Mouse (Mus musculus) thymus, postnatal 25 days (tissue): ENCODE results near the gene Cbfa2t3.

Experiments
- DNase-seq: peaks from one replicate; pipeline ENCODE4 v3.0.0; 2022

Cbfa2t3 gene

DNA sequence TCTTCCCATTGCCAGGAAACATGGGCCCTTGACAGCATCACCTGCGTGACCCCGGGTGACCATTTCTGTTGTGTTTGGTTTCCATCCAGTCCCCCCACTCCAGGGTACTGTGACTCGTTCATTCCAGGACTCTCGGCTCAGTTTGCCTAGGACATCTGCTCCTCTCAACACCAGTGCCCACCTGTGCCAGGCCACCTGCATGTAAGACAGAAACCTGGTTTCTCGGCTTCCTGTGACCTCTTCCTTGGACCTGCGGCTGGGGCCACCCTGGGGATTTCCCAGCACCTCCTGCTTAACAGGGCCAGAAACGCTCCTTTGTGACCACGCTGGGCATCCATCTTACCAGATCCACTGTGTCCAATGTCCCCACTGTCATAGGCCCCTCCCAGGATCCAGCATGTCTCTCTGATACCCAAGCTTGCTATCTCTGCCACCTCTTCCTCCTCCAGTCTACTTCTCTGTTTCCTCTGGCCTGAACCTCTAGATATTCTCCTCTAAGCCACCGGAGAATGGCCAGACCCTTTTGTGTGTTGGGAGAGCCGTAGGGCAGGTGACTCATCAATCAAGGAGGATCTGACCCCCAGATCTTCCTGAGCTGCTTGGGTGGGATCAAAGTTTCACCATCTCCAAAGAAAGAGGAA lies 19.1 kb upstream of the Cbfa2t3 start:
- peak; percentile 45 for DNase-seq

DNA sequence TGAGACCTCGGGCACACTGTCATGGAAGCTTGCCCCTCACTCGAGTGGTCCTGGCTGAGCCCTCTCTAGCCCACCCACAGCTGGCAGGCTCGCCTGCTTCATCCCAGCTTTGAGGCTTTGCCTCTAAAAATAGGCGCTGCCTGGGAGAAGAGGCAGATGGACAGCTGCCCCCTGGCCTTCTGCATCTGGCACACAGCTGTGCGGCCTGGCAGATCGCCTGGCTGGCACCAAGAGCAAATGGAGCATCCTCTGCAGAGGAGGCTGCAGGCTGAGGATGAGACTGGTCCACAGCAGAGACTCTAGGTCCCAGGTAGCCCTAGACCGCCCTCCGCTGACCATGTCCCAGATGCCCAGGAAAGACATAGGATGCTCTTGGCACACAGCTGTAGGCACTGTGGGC lies 17.7 kb upstream of the Cbfa2t3 start:
- DNase-seq = no peak

DNA sequence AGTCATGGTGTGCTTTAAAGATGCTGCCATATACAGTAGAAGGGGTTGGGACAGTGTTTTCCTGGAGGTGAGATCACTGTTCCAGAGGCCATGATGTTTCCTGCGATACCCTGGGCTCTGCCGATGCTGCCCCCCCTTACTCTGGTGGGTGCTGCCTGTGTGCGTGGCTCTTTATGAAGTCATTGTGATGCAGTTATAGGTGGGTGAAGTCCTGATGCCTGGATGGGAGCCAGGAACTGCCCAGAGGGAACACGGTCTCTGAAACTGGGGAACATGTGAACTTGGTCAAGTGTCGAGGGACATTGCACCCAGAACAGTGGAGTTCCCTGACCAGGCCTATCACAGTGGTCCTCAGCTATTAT lies 14.2 kb upstream of the Cbfa2t3 start:
- no peak for DNase-seq

DNA sequence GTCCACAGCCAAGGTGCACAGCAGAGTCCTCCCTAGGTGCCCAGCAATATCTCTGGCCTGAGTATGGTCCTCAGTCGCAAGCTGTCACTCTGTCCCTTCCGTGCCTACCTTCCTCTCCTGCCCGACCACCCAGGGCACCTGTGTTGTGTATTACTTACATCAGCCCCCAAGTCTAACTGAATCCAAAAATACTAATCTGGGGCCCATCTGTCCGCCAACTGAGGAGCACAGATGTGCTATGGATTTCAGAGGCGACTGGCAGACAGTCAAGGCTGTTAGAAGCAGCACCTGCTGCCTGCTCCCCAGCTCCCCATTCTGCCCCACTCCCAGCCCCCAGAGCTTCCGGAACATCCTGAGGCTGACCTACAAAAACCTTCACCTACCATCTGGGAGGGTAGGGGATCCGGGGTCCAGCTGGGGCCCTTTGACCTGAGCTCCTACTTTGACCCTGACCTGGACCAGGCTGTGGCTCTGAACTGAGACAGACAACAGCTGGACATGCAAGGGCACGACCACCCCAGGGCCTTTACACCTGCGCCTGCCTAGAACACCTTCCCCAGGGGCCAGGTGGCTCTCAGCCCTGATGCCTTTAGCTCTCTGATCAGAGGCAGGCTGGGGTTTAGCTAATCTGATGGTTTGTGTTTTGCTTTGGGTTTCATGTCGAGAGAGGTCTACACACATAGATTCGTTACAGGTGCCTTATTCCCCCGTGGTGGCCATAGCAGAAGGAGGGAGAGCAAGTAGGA lies 13.7 kb upstream of the Cbfa2t3 start:
- peak; percentile 83 for DNase-seq

DNA sequence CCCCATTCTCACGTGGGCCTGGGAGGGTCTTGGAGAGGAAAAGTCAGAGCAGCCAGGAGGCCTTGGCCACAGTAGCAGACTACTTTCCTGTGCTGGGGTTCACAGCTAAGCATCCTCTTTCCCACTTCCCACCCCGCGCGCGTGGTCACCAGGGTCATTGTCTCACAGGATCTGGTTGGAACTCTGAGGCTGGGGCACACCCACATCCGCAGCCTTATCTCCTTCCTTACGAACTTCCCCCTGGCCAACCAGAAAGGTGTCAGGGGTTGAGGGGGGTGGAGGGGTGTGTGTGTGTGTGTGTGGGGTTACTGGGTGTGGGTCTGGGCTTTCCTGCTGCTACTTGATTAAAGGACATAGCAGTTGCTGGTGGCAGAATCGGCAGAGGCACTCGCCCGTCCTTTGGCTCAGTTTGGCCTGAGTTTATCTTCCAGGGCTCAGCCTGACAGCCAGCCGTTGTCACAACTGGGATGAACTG lies 13.0 kb upstream of the Cbfa2t3 start:
- DNase-seq = peak; percentile 66

DNA sequence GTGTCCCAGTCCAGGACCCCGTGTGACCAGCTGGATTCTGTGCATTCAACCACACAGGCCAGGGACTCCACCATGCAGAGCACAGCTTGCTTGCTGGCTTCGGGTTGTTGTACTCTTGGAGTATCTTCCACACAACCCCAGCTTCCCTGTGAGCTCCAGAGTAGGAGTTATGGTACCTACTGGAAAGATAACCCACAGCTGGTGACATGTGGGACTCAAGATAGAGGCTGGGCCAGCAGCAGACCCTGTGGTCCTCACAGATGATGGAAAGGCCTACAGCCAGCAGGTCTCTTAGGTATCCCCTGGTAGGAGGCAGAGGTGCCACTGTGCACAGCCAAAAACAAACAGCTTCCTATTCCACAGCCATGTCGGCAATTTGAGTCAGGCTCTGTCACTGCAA lies 12.6 kb upstream of the Cbfa2t3 start:
- DNase-seq = no peak

DNA sequence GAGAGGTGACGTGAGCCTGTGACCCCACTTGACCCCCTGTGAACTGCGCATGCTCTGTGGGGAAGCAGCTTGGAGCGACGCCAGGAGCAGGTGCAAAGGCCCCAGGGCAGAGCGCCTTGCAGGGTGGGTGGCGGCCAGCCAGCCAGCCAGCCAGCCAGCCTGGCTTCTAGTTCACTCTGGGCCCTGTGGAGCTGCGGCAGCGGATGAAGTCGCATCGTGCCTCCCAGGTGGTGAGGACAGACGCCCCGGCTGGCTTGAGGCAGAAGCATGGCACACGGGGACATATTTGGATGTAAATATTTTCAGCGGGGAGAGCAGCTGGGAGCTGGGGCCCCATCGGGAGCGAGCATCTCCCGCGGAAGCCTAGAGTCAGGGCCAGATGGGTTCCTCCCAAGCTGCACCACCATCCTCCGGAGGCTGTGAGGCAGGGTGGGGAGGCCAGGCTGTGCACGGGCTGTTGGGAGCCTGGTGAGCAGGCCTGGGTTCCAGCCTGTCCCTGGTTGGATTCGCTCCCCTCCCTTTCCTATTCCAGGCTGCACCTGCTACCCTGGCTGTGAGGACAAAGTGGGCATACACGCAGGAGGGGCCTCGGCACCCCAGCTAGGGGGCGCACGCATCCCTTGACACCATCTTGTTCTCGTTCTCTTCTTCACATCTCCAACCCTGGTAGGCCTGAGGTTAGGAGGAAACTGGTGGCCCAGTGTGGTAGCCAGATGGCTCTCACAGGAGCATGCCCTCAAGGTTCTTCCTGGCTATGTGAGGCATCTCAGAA lies 10.6 kb upstream of the Cbfa2t3 start:
- peak; percentile 89 for DNase-seq

DNA sequence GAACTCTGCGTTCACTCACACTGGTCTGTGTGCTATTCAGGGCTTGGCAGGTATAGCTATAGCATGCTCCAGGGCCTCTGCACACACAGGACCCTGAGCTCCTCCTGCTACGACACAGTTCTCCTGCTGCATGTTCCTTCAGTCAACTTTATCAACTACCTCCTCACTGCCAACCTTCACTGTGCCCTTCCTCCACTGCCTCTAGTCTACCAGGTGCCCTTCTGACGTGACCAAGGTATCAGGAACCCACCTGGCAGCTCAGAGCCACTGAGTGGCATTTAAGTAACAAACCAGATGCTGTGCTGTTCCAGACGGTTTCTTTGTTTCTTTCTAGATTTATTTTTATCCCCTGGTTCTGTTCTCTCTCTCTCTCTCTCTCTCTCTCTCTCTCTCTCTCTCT lies 8.3 kb upstream of the Cbfa2t3 start:
- peak; percentile 43 for DNase-seq

DNA sequence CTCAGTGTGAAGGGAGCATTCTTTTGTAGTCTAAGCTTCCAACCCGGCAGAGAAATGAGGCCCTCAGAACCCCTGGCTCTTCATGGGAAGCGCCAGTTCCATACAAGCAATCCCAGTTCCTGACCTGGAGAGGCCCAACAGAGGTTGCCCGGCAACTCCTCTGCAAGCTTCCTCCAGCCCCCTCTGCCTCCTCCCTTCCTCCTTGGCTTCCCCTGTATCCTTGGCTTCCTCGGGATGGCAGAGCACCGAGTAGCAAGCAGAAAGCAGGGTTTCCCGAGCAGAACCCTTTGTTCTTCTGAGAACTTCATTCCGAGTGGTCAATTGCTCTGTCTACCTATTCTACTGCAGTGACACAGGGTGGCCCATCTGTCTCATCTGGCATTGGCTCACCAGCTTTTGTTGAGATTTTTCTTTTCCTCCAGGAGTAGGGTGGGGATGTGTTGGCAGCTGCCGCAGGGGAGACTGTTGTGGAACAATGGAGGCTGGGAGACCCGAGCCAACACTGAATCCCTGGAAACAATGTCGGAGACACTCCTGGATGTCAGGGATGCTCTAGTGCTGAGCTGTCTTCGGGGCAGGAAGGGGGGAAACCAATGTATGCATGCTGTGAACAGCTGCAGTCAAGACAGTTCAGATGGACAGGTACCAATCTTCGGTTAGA lies 7.1 kb upstream of the Cbfa2t3 start:
- no peak for DNase-seq

DNA sequence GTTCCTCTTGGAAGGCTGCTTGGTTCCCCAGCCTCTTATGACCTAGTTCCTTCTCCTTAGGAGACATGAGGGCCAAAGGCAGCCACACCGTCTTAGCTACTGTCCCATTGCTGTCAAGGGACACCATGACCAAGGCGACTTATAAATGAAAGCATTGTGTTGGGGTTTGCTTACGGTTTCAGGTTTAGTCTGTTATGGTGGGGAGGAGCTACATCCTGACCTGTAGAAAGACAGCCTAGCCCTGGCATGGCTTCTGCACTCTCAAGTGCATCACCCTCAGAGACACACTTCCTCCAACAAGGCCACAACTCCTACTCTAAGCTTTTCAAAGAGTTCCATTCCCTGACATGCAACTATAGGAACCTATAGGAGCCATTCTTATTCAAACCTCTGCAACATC lies 5.7 kb upstream of the Cbfa2t3 start:
- peak; percentile 29 for DNase-seq

DNA sequence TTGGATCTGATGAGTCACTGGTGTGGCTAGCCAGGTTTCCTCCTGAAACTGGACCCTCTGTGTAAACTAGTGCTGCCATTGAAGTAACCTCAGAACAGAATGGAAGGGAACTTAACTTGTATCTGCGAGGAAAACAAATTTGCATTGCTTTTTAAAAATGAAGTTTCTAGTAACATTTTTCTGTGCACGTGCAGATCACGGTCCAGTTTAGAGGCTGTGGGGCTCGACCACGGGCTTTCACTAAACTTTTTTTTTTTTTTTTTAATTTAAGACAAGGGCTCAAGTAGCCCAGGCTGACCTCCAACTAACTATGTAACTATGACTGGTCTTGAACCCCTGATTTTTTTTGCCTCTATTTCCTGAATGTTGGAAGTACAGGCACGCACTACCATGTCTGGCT lies 4.0 kb upstream of the Cbfa2t3 start:
- DNase-seq = no peak

DNA sequence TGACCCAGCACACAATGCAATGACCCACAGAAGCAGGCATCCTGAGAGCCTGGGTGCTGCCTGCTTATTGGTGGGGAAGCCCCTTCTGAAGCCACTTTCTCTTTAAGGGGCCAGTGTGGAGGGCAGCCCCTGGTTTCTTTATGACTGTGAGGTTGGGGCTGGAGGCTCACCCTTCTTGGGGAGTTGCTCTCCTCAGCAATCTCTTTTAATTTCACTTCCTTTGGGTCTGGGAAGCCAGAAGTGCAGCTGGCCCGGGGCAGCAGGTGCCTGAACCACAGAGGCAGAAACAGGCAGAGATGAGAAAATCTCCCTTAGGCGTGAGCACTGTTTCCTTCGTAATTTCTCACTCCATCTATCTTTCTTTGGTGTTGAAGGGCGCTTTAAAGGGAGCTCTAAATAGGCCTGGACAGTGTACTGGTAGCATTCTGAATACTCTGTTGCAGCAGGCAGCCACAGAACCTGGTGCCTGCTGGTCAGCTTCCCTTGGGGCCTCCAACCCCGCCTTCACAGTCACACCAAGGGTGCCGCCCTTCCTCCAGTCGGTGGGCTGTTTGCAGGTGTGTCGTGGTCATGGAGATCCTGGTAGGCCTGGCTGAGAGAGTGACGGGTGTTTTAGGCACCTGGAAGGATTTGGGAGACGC lies 3.5 kb upstream of the Cbfa2t3 start:
- DNase-seq = peak; percentile 77

DNA sequence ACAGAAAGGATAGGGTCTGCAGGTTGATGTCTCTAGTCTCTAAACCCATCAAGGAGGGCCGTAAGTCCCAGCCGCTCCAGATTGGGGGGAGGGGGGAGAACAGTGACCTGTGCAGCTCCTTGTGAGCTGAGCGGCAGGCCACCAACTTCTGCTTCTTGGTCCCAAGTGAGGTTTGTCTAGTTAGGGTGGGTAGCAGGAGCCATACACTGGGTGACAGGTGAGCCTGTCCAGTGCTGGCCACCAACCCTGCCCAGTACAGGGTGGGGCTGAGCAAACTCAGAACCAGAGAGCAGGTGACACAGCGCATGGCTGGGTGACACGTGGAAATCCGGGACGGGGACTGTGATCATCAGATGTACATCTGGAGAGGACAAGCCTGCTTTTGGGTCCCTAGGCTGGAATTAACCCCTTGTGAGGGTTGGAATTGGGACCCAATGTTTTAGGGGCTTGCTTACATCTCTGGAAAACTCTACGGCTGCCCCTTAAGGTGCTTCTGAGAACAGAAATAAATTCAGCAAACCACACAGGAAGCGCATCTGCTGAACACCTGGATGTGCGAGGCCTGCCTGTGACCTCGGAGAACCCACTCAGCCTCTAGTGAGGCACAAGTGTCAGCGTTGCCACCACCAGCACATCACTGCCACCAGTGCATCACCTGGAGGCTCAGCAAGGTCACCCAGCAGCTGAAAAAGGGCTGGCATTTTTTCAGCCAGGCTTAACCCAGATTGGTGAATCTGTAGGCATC lies 2.7 kb upstream of the Cbfa2t3 start:
- peak; percentile 84 for DNase-seq

DNA sequence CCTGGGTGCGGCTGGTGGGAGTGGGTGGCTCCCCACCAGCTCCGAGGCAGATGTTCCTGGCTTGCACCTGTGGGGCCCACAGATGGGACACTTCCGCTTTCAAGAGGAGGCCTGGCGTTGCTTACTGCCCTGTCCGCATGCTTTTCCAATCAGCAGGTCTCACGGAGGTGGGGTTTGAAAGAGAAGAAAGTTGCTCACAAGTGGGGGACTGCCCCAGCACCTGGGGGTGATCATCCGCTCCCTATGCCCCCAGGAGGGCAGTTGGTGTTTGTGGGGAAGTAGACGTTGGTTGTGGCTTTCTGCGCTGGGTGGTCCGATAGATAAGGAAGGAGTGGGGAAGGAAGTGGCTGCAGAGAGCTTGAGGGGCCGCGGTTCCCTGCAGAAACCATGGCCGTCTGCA lies 1.7 kb upstream of the Cbfa2t3 start:
- DNase-seq = peak; percentile 72

DNA sequence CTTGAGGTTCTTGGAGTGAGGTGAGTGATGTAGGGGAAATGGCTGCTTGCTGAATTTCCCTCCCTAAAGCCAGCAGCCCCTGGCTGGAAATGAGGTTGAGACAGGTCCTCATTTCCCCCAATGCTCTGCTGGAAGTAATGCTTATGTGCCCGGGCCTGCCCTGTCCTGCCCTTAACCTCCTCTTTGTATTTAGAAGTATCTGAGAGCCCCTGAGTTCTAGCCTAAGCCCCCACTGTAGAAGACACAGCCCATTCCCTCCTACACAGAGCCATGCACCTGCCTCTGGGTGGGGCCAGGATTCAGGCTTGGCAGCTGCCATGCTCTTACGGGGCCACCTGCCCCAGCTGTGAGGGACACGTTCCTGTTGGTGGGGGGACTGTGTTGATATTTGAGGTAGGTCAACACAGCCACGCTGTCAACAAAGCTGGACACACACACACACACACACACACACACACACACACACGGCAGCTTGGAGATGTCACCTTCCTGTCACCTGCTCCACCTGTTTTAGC lies 598 bp downstream of the Cbfa2t3 start:
- peak; percentile 81 for DNase-seq

DNA sequence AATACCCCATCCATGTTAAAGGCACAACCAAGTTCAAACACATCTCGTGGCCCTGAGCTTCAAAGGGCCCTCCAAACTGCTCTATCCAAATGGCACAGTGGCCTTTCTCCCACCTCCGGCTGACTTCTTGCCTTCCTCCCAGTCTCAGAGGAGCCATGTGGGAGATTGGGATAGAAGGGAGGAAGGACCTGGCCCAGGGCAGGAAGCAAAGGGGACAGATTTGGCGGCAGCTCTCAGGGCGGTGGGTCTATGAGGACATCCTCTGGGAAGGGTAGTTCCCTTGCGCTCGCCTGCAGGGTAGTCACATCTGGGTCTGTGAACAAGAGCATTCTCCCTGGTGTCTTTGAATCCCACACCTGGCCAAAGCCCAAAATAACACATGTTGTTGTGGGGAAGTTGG lies 1.3 kb downstream of the Cbfa2t3 start:
- DNase-seq = peak; percentile 56

DNA sequence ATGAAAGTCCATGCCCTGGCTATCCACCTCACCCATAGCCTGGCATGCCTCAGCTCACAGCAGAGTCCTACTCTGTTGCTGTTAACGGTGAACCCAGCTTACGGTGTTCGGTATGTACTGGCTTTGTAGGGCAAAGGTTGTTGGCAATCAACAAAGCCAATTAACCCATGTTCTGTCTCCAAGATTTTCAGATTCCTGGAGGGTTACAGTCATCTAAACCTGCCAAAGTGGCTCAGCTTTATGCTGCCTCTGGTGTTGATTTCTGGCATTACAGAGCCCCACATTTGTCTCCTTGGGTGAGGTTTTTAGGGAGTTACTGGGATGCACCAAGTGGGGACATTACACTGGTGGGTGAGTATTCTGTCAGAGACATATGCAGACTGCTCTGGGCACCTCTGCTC lies 1.7 kb downstream of the Cbfa2t3 start:
- DNase-seq = peak; percentile 71

DNA sequence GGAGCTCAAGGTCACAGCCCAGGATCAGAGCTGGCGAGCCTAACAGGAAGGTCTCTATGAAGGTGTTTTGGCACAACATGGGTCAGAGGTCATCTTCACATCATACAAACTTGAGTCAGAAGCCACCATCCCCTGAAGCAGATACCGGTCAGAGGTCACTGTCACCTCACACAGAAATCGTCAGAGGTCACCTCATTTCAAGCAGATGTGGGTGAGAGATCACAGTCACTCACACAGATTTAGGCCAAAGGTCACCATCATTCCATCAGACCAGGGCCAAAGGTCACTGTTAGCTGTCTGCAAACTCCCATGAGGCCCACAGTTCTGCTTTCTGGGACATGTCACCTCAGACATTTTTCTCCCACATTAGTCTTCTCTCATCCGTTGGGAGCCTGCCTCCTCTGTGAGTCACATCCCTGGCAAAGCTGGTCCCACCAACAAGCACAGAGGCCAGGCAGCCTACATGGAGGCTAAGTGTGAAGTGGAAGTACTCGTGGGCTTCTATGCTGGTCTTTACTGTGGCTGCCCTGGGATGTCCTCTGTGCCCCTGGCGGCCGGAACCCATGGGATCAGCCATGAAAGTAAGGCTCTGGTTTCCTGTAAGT lies 3.4 kb downstream of the Cbfa2t3 start:
- DNase-seq = peak; percentile 14

DNA sequence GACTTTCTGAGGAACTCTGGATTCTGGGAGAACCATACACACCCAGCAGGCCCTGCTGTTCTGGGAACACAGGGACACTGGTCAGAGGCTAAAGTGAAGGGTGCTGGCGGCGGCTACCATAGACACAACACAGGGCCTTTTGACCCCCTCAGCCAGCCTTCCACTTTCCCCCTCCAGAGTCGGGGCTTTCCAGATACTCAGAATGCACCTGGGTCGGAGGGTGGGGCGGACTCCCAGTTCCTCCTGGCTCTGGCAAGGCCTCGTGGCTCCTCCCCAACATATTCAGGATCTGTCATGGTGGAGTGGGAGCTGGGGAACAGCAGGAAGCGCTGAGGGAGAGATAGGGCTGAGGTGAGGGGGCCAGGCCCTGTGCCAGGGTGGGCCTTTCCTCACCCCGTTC lies 6.8 kb downstream of the Cbfa2t3 start:
- no peak for DNase-seq

DNA sequence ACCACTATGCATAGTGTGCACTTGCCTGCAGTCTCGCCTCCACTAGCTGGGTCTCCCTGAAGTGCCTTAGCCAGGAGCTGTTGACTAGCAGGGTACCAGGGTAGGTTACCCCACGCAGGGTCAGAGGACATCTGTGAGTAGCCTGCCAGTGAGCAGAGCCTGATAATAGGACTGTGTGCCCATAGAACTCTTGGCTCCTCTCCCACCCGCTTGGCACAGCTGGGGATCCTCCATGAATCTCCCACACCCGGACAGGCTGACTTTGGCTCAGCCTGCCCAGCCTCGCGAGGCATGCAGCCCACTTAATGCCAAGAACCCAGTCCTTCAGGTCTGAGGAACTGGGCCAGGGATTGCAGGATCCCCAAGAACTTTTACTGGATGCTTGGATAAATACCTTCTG lies 7.9 kb downstream of the Cbfa2t3 start:
- no peak for DNase-seq

DNA sequence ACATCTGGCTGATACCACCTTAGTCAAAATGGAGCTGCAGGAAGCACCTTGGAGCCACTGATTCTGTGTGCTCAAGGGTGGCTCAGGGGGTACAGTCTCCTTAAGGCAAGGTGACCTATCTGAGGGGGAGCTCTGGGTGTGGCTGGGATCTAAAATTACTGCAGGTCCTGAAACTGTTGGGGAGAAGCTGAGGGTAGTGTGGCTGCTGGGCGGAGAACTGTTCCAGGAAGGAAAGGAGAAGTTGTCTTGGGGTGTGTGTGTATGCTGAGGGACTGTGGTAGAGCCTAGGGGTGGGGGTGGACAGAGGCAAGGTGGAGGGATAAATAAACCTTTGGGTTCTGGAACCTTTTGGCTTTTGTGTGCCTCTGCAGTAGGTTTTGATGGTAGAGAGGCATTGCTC lies 9.6 kb downstream of the Cbfa2t3 start:
- DNase-seq = no peak

DNA sequence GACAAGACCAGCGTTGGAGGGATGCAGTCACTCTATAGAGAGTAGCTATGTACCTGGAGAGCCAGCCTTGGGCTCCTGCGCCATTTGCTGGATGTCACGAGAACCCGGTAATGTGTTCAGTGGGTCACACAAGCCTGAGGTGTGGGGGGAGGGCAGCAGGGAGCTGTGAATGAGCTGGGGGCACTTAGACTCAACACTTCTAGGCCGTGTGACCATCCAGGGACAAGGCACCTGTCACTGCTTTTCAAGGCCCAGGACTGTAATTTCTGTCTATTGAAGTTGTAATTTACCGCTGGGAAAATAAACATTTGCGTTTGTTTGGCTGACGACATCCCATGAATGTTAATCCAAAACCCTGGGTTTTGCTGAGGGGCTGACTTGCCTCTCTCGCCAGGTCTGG lies 12.0 kb downstream of the Cbfa2t3 start:
- DNase-seq = no peak
